Mouse (Mus musculus) embryonic facial prominence, embryonic 14.5 days (tissue): ENCODE results near the gene Ylpm1. TPM values are rescaled to one million over a fixed set of nuclear protein-coding genes. Genes with fewer than 3 reads are reported as not detected.

Experiments used
- ATAC-seq: fragments of 200-750 bp; cut with Nextera tagmentation; 2 replicates; pipeline ENCODE4 v1.8.0; 2017; ENCODE audit warnings: low read depth, moderate number of reproducible peaks, moderate TSS enrichment
- DNase-seq: peaks from one replicate; pipeline ENCODE4 v3.0.0-alpha.2; 2015; ENCODE audit warnings: low spot score
- H3K27ac ChIP-seq: fragments of 300-500 bp; sonication (generic); replicated peaks from 2 replicates; pipeline ENCODE4 v1.5.1; 2014; ENCODE audit warnings: low read depth, mild to moderate bottlenecking, low read length, moderate library complexity
- H3K27me3 ChIP-seq: fragments of 300-500 bp; sonication (generic); replicated peaks from 2 replicates; pipeline ENCODE4 v1.6.1; 2014; ENCODE audit warnings: low read length; ENCODE audit not compliant: control insufficient read depth, insufficient read depth
- H3K36me3 ChIP-seq: fragments of 300-500 bp; sonication (generic); 2 replicates; pipeline ENCODE4 v1.6.1; 2014; ENCODE audit warnings: low read length, mixed read lengths; ENCODE audit not compliant: control insufficient read depth, insufficient read depth
- H3K4me1 ChIP-seq: fragments of 300-500 bp; sonication (generic); 2 replicates; pipeline ENCODE4 v1.6.1; 2014; ENCODE audit warnings: antibody characterized with exemption, low read length; ENCODE audit not compliant: control insufficient read depth, insufficient read depth
- H3K4me2 ChIP-seq: fragments of 300-500 bp; sonication (generic); 2 replicates; pipeline ENCODE4 v1.6.1; 2014; ENCODE audit warnings: low read depth, mild to moderate bottlenecking, low read length, moderate library complexity, mixed read lengths
- H3K4me3 ChIP-seq: fragments of 300-500 bp; sonication (generic); 2 replicates; pipeline ENCODE4 v1.5.1; 2014; ENCODE audit warnings: low read depth, mild to moderate bottlenecking, low read length
- H3K9ac ChIP-seq: fragments of 300-500 bp; sonication (generic); 2 replicates; pipeline ENCODE4 v1.6.1; 2014; ENCODE audit warnings: low read depth, mild to moderate bottlenecking, low read length, moderate library complexity, mixed read lengths
- H3K9me3 ChIP-seq: fragments of 300-500 bp; sonication (generic); 2 replicates; pipeline ENCODE4 v1.6.1; 2016; ENCODE audit warnings: low read length; ENCODE audit not compliant: control insufficient read depth
- WGBS: fragments of 180-500 bp; shearing (Covaris S2); extraction: QIAGEN DNeasy Blood & Tissue Kit; methylation state at CpG from one replicate; pipeline ENCODE4 v1.1.7; 2014; 5-methylcytosine and 5-hydroxymethylcytosine counted together
- polyA plus RNA-seq: library from polyadenylated mRNA; unstranded; fragments of >200 nt; fragmentation: Nextera tagmentation; extraction: Ambion mirVana; gene quantifications from 2 replicates; pipeline ENCODE4 v1.2.1, GENCODE M21; 2014

The Ylpm1 gene
- 35.8 and 36.3 TPM in 2 replicates for polyA plus RNA-seq

- Histone ChIP-seq H3K9ac (peak within 1 kb of the TSS; percentile 95), H3K4me2 (peak within 1 kb of the TSS; percentile 97), H3K27me3 (no peaks in the 10 kb centered on the region), H3K27ac (peak within 1 kb of the TSS; percentile 87), H3K4me3 (peak within 1 kb of the TSS; percentile 99), H3K36me3 (no peaks in the 10 kb centered on the region), H3K9me3 (peaks cover 4% of the 10 kb centered on the region; the same call in 1 of the 2 replicates), H3K4me1 (peaks cover 15% of the 10 kb centered on the region)
- peak; percentile 99 for ATAC-seq
- peak; percentile 99 for DNase-seq
- WGBS = under 1% methylated on average over 44 of the region's 45 CpGs
These were observed at the start of gene Ylpm1 for GRCm38 (mm10) chr12:84996083-84996496. Gene Ylpm1 (plus strand): TSS chr12:84996321.

GRCm38 (mm10) chr12:84947894-84948583, 48.1 kb upstream of the Ylpm1 start:
- Histone ChIP-seq H3K27me3 (no peaks in the 10 kb centered on the region), H3K4me3 (no peak overlapping the region), H3K9ac (no peak overlapping the region), H3K27ac (no peak overlapping the region), H3K9me3 (no peaks in the 10 kb centered on the region), H3K4me2 (no peak overlapping the region), H3K4me1 (no peaks in the 10 kb centered on the region), H3K36me3 (peaks cover 38% of the 10 kb centered on the region)
- WGBS = 79% methylated on average over 2 of the region's 2 CpGs
- no peak for ATAC-seq
- no peak for DNase-seq

- DNase-seq (no peak), ATAC-seq (no peak)
- H3K4me1 ChIP-seq = no peaks in the 10 kb centered on the region
These were observed 47.4 kb upstream of the Ylpm1 start for GRCm38 (mm10) chr12:84948584-84949285.

GRCm38 (mm10) chr12:84950763-84951162, 45.4 kb upstream of the Ylpm1 start:
- Histone ChIP-seq H3K27me3 (no peaks in the 10 kb centered on the region), H3K4me3 (no peak overlapping the region), H3K9ac (no peak overlapping the region), H3K36me3 (peaks cover 37% of the 10 kb centered on the region), H3K27ac (no peak overlapping the region), H3K4me1 (no peaks in the 10 kb centered on the region), H3K9me3 (no peaks in the 10 kb centered on the region), H3K4me2 (no peak overlapping the region)
- ATAC-seq (no peak), DNase-seq (no peak)
- 94% methylated on average over 6 of the region's 6 CpGs for WGBS

More at GRCm38 (mm10) chr12:84948584-84949285, 47.4 kb upstream of the Ylpm1 start:
- Histone ChIP-seq H3K27me3 (no peaks in the 10 kb centered on the region), H3K36me3 (peaks cover 38% of the 10 kb centered on the region), H3K27ac (no peak overlapping the region), H3K4me2 (no peak overlapping the region), H3K9ac (no peak overlapping the region), H3K9me3 (no peaks in the 10 kb centered on the region), H3K4me3 (no peak overlapping the region)
- 91% methylated on average over 6 of the region's 6 CpGs for WGBS

GRCm38 (mm10) chr12:84951531-84951930, 44.6 kb upstream of the Ylpm1 start:
- H3K36me3 ChIP-seq = peaks cover 39% of the 10 kb centered on the region
- H3K4me2 ChIP-seq = no peak overlapping the region
- no peak overlapping the region for H3K9ac ChIP-seq
- DNase-seq (no peak), ATAC-seq (no peak)
- no peak overlapping the region for H3K4me3 ChIP-seq
- no peaks in the 10 kb centered on the region for H3K27me3 ChIP-seq
- no peak overlapping the region for H3K27ac ChIP-seq
- H3K4me1 ChIP-seq = no peaks in the 10 kb centered on the region
- WGBS = 68% methylated on average over 8 of the region's 8 CpGs
- H3K9me3 ChIP-seq = no peaks in the 10 kb centered on the region

GRCm38 (mm10) chr12:84952351-84952750, 43.8 kb upstream of the Ylpm1 start:
- 82% methylated on average over 1 of the region's 1 CpGs for WGBS
- Histone ChIP-seq H3K9me3 (no peaks in the 10 kb centered on the region), H3K9ac (no peak overlapping the region), H3K27ac (no peak overlapping the region), H3K4me1 (no peaks in the 10 kb centered on the region), H3K4me2 (no peak overlapping the region), H3K36me3 (peaks cover 31% of the 10 kb centered on the region), H3K4me3 (no peak overlapping the region), H3K27me3 (no peaks in the 10 kb centered on the region)
- ATAC-seq = no peak
- no peak for DNase-seq

GRCm38 (mm10) chr12:84956317-84956716, 39.8 kb upstream of the Ylpm1 start:
- H3K4me3 ChIP-seq = no peak overlapping the region
- H3K9ac ChIP-seq = no peak overlapping the region
- H3K4me1 ChIP-seq = no peaks in the 10 kb centered on the region
- no peaks in the 10 kb centered on the region for H3K27me3 ChIP-seq
- H3K36me3 ChIP-seq = peaks cover 15% of the 10 kb centered on the region
- H3K9me3 ChIP-seq = no peaks in the 10 kb centered on the region
- DNase-seq = no peak
- no peak overlapping the region for H3K4me2 ChIP-seq
- no peak overlapping the region for H3K27ac ChIP-seq
- ATAC-seq = no peak
- 90% methylated on average over 3 of the region's 3 CpGs for WGBS

GRCm38 (mm10) chr12:84958794-84959356, 37.2 kb upstream of the Ylpm1 start:
- ATAC-seq = no peak
- Histone ChIP-seq H3K9ac (no peak overlapping the region), H3K27ac (no peak overlapping the region), H3K4me1 (no peaks in the 10 kb centered on the region), H3K27me3 (no peaks in the 10 kb centered on the region), H3K4me2 (no peak overlapping the region), H3K4me3 (no peak overlapping the region), H3K9me3 (no peaks in the 10 kb centered on the region), H3K36me3 (peaks cover 22% of the 10 kb centered on the region)
- no peak for DNase-seq
- WGBS = 63% methylated on average over 1 of the region's 1 CpGs
